Mouse (Mus musculus) right cerebral cortex, adult 18-20 months (tissue): ENCODE measurements around the gene Tarbp2.

ENCODE experiments used
- DNase-seq: peaks from one replicate; pipeline ENCODE4 v3.0.0; 2022; ENCODE audit warnings: mixed read lengths

The Tarbp2 gene

DNA sequence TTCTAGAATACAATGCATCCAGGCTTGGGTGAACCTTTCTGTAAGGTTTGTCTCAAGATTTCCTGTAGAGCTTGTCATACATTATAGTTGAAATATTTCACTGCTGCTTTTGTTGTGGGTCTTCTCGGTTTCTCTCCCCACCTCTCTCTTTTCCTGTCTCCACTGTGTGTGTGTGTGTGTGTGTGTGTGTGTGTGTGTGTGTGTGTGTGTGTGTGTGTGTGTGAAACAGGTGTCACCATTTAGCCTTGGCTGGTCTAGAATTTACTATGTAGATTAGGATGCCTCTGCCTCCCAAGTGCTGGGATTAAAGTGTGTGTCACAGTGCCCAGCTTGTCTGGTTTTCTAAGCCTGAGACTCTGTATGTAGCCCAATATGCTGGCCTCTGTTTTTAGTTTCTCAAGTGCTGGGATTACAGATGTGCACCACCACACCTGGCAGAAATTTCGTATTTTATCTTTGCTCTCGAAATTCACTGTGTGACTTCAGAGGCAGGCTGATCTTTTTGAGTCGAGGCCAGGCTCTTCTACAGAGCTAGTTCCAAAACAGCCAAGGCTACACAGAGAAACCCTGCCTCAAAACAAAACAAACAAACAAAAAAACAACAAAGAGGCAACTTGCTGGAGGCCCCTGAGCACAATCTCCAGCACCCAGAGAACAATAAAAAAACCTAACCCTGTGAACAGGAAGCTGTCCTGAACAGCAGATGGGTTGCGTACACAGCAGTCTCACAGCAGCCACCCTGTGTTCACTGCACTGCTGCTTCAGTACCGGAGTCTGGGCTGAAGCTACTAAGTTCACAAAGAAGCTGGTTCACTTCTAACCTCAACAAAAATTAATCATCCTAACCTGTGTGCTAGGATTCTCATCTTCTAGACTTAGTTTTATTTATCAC, 8.4 kb downstream of the Tarbp2 start:
- no peak for DNase-seq

DNA sequence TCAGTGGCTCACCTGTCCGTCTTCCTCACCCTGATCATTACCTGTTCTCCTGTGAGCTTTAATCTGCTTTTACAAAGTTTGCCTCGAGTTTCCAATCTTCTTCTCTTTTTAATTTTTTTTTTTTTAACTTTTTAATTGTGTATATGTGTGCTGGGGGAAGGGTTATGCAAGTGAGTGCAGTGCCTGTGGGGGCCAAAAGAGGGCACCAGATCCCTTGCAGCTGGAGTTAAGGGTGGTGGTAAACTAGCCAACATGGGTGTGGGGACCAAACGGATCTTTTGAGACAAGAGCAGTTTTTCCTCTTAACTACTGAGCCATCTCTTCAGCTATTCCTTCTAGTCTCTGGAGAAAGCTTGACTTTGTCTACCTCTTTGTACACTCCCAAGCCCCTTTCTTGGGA, 9.9 kb downstream of the Tarbp2 start:
- DNase-seq, result no peak

DNA sequence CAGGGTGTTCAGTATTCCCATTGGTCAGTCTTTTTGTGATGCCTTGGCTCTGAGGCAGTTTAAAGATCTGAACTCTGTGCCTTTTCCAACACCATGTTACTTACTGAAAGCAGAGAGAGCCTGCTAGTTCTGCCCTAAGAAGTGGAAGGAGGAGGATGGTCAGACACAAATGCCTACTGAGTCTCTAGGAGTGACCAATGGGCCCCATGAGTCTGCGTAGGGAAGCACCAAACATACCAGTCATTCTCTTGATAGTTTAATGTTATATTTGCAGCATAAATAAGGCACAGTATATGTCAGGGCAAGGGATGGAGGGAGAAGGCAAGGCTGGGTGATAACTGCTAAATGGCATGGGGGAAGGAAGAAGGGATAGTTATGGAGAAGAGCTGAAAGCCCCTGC, 10.4 kb downstream of the Tarbp2 start:
- DNase-seq, result no peak

DNA sequence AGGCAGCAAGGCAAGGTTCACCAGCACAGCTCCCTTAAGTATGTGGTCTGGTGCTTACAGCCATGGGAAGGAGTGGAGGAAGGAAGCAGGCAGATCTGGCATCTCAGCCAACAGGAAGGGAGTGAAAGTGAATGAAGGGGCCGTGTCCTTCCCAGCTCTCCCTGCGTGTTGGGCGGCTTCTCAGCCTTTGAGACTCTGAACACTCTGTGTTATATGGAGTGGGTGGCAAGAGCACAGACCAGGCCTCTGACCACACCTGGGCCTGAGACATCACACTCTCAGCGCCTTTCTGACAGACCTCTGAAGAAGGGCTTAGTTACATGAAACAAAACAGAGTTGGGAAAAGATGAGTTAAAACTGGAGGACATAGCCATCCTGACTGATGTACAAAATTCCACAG, 12.6 kb downstream of the Tarbp2 start:
- no peak for DNase-seq

DNA sequence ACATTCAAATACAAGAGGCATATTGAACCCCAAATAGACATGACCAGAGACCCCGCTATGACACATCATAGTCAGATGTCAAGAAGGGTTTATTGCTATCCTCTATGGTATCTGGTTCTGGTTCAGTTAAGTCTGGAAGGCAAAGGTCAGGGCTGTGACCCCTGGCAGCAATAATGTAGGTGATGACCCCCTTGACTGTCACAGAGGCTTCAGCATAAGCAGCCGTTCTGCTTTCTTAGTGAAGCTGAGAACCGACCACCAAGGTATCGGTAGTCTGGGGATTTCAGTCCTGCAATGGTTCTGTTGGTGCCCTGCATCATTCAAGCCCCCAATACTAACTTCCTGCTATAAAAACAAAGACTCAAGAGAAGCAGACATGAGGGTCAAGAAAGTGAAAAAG, 13.6 kb downstream of the Tarbp2 start:
- DNase-seq, result no peak

DNA sequence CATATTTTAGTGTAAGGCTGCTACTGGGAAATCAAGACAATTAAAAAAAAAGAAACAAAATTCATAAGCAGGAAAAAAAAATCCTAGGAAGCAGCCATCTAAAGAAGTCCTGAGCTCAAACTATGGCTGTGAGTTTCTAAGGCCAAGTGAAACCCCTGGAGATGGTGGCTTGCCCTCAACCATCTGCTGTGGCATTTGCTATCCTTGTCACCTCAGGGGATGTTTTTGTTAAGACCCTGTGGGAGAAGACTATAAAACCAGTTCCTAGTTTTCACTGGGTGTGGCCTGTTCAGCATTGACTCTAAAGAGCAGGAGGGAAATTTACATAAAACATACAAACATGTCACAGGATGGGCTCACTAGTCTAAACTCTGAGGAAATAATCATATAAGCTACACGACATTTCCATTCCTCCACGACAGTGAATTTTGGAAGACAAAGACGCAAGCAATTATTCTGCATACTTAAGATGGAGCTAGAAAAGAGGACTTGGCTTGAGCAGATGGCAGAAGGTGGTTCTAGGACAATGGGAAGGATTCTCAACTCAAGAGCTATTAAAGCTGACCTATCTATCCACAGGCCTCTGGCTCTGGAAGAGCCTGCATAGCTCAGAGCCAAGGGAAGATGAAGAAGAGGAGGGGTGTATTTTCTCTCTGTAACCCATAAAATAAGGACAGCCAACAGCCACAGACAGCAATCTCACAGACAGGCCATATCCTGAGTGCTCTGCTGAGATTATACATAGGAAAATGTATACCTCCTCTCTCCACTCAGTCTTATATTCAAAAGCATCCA, 14.3 kb downstream of the Tarbp2 start:
- DNase-seq, result no peak

DNA sequence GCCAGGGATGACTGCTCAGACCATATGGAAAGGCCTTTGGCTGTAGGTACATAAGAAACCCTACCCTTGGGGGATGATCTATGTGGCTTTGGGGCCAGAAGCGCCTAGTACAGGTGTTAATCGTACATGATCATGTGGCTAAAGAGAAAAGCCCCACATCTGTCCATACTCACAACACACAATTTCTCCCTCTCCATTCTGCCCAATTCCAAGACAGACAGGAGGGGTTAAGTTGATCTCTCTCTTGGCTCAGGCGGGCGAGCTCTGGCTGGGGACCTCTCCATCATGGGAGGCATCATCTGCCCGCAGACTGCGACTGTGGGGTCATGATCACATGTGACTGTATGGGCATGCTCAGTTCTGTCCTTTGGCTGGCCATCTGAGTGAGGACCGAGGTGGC, 15.9 kb downstream of the Tarbp2 start:
- DNase-seq, result no peak

DNA sequence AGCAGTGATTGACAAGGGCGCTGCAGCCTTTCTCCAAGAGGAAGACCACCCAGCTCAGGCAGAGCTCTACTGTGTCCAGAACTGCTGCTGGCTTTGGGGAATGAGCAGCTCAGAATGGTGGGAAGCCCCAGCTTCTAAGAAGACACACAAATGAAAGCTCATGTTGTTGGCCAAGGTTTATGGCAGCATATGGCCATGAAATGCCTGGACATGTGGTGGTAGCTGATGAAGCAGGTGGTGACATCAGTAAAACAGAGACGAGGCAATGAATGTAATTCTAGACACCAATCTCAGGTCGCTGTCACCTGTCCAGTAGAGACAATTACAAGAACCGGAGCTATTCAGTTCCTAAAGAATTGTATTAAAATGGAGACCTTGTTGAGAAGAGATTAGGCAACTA, 26.8 kb downstream of the Tarbp2 start:
- no peak for DNase-seq

DNA sequence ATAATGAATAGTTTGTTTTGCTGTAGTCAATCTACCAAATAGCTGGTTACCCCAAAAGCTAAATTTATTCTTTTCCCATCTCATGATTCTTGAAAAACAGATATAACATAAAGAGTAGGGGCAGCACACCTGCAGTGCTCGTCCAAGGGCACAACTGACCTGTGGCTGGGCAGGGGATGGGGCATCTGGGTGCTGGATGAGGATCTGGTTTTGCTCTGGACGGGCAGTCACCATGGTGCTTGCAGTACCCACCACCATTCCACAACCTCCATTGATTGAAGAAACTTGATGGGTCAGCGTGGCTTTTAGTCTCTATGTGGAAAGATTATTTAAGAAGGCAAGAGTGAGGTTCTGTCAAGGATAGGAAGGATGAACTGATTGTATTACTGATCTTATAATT, 28.3 kb downstream of the Tarbp2 start:
- no peak for DNase-seq

DNA sequence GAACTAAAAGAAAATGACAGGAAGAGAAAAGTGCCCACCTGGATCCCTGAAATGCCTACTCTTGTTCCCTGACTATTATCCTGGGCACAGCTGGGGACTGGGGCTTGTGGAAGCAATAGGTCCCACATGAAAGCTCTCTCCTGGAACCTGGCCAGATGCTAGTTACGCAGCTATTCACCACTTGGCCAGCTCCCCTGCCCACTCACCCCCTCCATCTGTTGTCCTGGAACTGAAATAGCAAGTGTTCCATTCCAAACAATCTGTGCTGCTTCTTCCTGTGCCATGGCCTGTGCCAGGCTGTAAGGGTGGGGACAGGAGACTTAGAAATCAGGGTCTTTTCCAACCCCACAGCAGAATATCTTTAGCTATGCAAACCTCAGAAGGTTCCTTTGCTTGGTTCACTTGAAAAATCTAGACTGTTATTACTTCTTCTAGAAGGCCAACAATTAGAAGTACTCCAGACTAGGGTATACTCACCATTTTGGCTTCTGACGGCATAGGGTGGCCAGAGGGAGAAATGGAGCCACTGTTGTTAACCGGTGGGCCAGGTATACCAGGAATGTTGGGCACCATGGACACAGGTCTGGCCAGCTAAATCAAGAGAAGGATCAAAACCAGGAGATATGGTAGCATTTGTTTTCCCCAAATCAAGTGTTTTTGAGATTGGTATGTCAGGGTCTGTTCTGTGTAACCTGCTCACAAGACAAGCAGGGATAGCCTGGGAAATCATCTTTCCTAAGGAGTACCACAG, 28.9 kb downstream of the Tarbp2 start:
- DNase-seq, result peak; percentile 92

DNA sequence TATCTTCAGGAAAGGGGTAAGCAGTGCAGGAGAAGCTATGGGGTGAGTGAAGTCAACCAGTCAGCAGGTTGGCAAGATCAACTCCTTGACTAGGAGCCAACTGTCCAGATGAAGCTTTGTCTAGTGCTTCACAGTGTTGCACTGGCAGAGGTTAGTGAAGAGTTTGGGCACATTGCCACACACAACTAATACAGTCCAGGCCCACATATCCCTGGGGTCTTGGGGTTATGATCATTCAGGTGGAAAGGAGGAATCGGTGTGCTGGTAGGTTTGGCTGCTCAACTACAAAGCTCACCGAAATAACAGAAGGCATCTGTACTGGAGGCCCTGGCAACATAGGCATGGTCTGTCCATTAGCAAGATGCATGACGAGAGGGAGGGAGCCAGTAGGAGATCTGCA, 29.5 kb downstream of the Tarbp2 start:
- no peak for DNase-seq

DNA sequence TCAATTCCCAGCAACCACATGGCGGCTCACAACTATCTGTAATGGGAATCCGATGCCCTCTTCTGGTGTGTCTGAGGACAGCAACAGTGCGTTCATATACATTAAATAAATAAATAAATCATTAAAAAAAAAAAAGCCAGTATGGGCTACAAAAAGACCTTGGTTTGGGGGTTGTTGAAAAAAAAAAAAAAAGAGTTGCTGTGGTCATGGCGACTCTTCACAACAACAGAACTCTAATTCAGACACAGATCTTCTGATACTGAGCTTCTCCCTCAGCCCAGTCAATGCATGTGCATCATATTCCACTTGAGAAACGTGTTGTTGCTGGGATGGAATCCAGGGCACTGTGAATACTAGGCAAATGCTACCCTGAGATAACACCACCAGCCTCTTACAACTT, 34.6 kb downstream of the Tarbp2 start:
- no peak for DNase-seq

DNA sequence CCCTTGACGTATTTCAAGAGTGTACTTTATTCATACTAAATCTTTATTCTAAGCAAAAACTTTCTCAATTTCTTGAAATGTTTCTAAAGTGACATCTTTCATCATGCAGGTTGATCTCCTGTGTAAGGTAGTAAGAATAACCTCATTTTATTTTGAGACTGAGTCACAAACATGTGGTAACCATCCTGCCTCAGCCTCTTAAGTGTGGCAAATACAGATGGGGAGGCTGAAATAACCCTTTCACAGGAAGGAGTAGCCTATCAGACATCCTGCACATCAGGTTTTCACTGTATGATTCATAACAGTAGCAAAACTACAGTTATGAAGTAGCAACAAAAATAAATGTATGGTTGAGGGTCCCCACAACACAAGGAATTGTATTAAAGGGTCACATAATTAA, 37.6 kb downstream of the Tarbp2 start:
- no peak for DNase-seq

DNA sequence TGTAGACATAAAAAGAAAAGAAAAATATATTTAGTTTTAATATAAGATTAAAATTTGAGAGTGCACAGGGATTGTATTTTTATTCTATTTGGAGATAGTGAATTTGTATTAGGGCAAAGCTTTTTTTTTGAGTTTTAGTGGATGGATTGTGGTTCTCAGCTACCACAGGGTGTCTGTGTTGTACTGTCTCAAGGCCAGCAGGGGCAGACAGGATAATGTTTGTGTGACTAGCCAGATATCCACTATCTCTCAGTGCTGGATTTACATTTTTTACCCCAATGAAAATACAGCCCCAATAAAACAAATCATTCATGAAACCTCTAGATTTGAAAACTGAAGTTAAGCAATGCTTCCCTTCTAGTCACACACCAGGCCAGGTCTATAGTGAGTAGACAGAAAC, 39.6 kb downstream of the Tarbp2 start:
- no peak for DNase-seq

DNA sequence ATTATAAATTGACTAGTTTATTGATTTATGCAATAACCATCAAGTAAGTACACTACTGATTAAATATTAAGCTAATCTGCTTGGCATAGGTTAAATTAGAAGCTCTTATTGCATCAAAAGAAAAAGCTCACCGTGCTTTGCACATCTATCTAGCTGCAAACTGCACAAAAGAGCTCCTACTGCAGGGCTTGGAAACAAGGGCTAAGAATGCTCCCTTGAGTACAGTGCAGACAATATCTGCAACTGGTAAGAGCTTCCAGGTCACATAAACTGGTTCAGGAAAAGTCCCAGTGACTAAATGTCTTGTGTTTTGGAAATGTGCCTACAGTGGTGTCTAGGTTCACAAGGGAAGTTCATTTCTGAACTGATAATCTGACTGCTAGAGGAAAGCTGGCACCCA, 44.5 kb downstream of the Tarbp2 start:
- no peak for DNase-seq

DNA sequence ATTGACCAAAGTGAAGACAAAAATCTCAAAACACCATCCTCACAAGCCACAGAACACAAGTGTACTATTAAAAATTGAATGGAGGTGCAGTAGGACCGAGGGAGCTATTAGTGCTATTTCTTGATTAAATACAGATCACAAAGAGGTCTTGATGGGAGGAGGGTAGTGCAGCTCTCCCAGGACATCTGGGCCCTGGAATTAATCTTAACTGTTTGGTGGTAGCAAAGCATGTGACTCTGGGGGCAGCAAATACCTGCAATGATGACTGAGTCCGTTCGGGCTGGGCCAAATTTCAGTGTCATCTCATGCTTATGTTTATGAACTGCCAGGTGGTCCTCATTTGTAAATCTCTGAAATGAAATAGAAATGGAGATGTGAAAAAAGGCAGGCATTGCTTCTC, 45.1 kb downstream of the Tarbp2 start:
- no peak for DNase-seq

DNA sequence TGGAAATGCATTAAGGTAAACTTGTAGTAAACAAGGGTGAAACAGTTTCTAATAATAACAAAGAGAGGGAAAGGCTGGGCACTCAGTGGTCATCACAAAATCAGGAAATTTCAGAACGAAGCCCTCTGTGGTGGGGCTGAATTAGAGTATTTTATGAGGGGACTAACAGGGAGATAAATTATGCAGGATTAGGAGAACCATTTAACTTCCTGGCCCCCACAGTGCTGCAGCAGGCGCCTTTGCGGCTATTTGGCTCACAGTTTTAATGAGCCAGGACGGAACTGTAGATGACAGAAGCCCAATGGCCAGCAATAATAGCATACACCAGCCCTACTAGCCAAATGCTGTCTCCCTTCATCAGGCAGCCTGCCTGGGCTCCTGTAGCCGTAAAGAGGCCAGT, 45.7 kb downstream of the Tarbp2 start:
- DNase-seq, result no peak

DNA sequence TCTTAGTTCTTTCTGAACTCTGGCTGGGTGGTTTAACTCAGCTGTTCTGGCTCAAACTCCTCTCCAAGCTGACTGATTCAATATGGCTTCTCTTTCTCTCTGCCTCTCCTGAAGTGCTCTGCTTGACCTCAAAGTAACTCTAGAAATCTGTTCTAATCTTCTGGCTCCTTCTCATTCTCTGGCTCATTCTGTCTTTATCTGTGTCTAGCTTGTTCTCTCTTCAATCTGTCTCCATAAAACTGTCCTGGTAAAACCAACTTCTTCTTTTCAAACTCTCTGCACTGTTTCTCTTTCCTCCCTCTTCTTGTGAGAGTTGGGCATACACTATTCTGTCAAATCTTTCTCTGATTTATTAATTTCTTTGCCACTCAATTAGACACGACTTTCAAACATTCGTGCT, 49.9 kb downstream of the Tarbp2 start:
- no peak for DNase-seq

DNA sequence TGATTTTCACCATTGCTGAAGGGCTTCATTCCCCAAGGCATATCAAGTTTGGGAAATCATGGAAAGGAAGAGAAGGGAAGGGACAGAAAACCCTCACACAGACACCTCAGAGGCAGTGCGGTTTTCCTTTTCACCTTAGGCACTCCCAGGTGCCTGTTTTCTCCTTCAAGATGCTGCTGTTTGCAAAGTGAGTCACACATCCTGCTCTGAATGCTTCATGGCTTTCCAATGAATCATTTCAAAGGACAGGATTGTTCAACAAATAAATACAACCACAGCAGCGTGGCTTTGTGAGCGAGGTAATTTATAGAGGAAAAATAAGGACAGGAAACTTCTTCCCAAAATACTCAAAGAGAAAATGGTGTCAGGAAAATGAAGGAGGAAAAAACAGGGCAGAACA, 54.1 kb downstream of the Tarbp2 start:
- peak; percentile 7 for DNase-seq
